In the genomic region with DNA sequence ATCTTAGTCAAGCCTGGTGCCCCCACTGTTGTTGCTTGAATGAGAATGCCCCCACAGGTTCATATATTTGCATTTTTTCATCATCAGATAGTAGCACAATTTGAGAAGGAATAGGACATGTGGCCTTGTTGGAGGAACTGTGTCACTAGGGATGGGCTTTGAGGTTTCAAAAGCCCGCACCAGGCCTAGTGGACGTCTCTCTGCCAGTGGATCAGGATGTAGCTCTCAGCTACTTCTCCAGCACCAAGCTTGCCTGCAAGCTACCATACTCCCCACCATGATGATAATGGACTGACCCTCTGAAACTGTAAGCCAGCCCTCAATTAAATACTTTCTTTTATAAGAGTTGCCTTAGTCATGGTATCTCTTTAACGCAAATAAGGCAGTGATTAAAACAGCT, we compare ENCODE assay signal across 16 mouse cellular contexts. TPM values are rescaled to one million over a fixed set of nuclear protein-coding genes. Genes with fewer than 3 reads are reported as not detected.
DNase-seq lines count a peak whose midpoint lies in the region; ATAC-seq and TF ChIP-seq lines count a peak whose summit lies in the region.
"Had no signal": no experiment of that assay in that cellular context is flagged by ENCODE, and none has a peak within 500 bp of the region (broad histone marks: within the 10 kb centered on the region; RNA-seq: fewer than 3 reads in every experiment).

No protein-coding gene starts in this region.

- H3K4me3 ChIP-seq in heart, adult 2 months: no peak overlapping the region
- H3K4me3 ChIP-seq in kidney, embryonic 15.5 days (replicated peaks): peak overlapping the region; percentile 85; the same call in 1 of the 2 replicates
- peak overlapping the region; percentile 17 for H3K4me3 ChIP-seq in bone marrow macrophage, adult 2 months (ENCODE audit: insufficient read depth, low read length)
- H3K4me3 ChIP-seq in macrophage (ENCODE audit: inconsistent target): peak overlapping the region; percentile 76; the same call in 1 of the 2 replicates

- no peak overlapping the region for H3K27ac ChIP-seq in heart, adult 2 months
- H3K27ac ChIP-seq in kidney, embryonic 15.5 days: no peak overlapping the region
- H3K27ac ChIP-seq in bone marrow macrophage, adult 2 months (ENCODE audit: insufficient read depth, low read depth, low read length): no peak overlapping the region
- no peak overlapping the region for H3K27ac ChIP-seq in macrophage
- H3K27ac ChIP-seq: stomach, embryonic 15.5 days had no signal

- DNase-seq in heart, adult 11 months: peak; percentile 86
- DNase-seq in heart, adult 2 months: no peak
- DNase-seq in kidney, adult 9 months: no peak
- DNase-seq in gastrocnemius, postnatal 25 days: no peak
- no peak for DNase-seq in frontal cortex, postnatal 14 days (ENCODE audit: low spot score in 2 of 2)
- DNase-seq: cerebellum, adult 9-10 months; embryo, embryonic 11 days; kidney, postnatal 36 days; lung, postnatal 14 days; midbrain, embryonic 14.5 days; thymus, postnatal 25 days had no signal

- TF ChIP-seq CTCF in heart, adult 2 months (IDR thresholded peaks at IDR 0.05): no peak
- no peak for TF ChIP-seq CTCF in bone marrow macrophage, adult 2 months (IDR thresholded peaks at IDR 0.05; ENCODE audit: low read depth, low read length)

- intact Hi-C loops in heart, adult 2 months (cut with DNase I): loop anchor here (5.0 to 10.0 kb wide), 2 partner anchors 140 to 252 kb away; a partner anchor contains a TSS

- H3K27me3 ChIP-seq in heart, adult 2 months (ENCODE audit: control insufficient read depth, insufficient read depth, low read length): no peaks in the 10 kb centered on the region
- H3K27me3 ChIP-seq in kidney, embryonic 15.5 days: no peaks in the 10 kb centered on the region
- H3K27me3 ChIP-seq: stomach, embryonic 15.5 days had no signal

- H3K79me2 ChIP-seq in heart, adult 2 months (replicated peaks; ENCODE audit: control insufficient read depth, insufficient read depth, low read length): peaks cover 4% of the 10 kb centered on the region; the same call in 1 of the 2 replicates
- H3K79me2 ChIP-seq in macrophage (ENCODE audit: inconsistent target): peaks cover 61% of the 10 kb centered on the region

- peak overlapping the region; percentile 98; the same call in 1 of the 2 replicates for H3K4me2 ChIP-seq in kidney, embryonic 15.5 days

- peaks cover 4% of the 10 kb centered on the region for H3K4me1 ChIP-seq in heart, adult 2 months (ENCODE audit: control insufficient read depth, insufficient read depth, low read length)
- peaks cover 15% of the 10 kb centered on the region for H3K4me1 ChIP-seq in kidney, embryonic 15.5 days
- peaks cover 21% of the 10 kb centered on the region for H3K4me1 ChIP-seq in bone marrow macrophage, adult 2 months (ENCODE audit: control insufficient read depth, insufficient read depth, low read length)

- 77% methylated on average over 3 of the region's 3 CpGs for WGBS in heart, adult 2 months
- WGBS in kidney, embryonic 15.5 days: 86% methylated on average over 3 of the region's 3 CpGs
- 79% methylated on average over 3 of the region's 3 CpGs for WGBS in macrophage (ENCODE audit: missing documents)

- no peak for ATAC-seq in kidney, embryonic 15.5 days (replicated peaks; ENCODE audit: low FRiP score)
- ATAC-seq: inflammation-experienced regulatory T-cells, adult 6 months had no signal

- no peaks in the 10 kb centered on the region for H3K36me3 ChIP-seq in heart, adult 2 months (ENCODE audit: control insufficient read depth, insufficient read depth, low read length)
- no peaks in the 10 kb centered on the region for H3K36me3 ChIP-seq in kidney, embryonic 15.5 days
- no peaks in the 10 kb centered on the region; the same call in 1 of the 2 replicates for H3K36me3 ChIP-seq in macrophage (ENCODE audit: inconsistent target)
- H3K36me3 ChIP-seq: stomach, embryonic 15.5 days had no signal

- no peak for TF ChIP-seq POLR2A in heart, adult 2 months (IDR thresholded peaks at IDR 0.05; ENCODE audit: insufficient read depth, low read depth, low read length)
- no peak for TF ChIP-seq POLR2A in bone marrow macrophage, adult 2 months (IDR thresholded peaks at IDR 0.05; ENCODE audit: borderline replicate concordance, low read depth, low read length)

- no peak overlapping the region for H3K9ac ChIP-seq in heart, adult 2 months (ENCODE audit: low read depth, low read length)
- no peak overlapping the region for H3K9ac ChIP-seq in kidney, embryonic 15.5 days

- H3K9me3 ChIP-seq in kidney, embryonic 15.5 days (replicated peaks): no peaks in the 10 kb centered on the region
- H3K9me3 ChIP-seq: stomach, embryonic 15.5 days had no signal

- no peak for TF ChIP-seq EP300 in heart, adult 2 months (IDR thresholded peaks at IDR 0.05; ENCODE audit: insufficient read depth, low read depth, low read length)

RNA-seq across cellular contexts. Expression of a gene that starts 1.3 kb away (rescaled TPM):
- total RNA-seq in heart, adult 2 months (2021): 1 to 10 TPM; 5.9 to 6.7 TPM
- 12.5 and 14.5 TPM in 2 replicates for polyA plus RNA-seq in heart, adult 2 months (2012; rRNA removed)
- polyA plus RNA-seq in kidney, embryonic 15.5 days (2015; fragmentation: Nextera tagmentation; extraction: Ambion mirVana): 18.4 and 21.9 TPM in 2 replicates
- polyA plus RNA-seq in bone marrow macrophage, adult 2 months (2012; ENCODE audit: insufficient read depth, insufficient read length, missing spikeins): 34.2 and 43.9 TPM in 2 replicates
- 100 to 1,000 TPM; 108 to 396 (median 174) TPM for total RNA-seq in macrophage (2018; cell fraction: chromatin; rRNA removed)
- total RNA-seq in macrophage (2018; cell fraction: cytosol; rRNA removed): 10 to 100 TPM; 16.4 to 32.3 (median 19.7) TPM
- total RNA-seq in macrophage (2018; cell fraction: nucleus; rRNA removed): 100 to 1,000 TPM in 14 of 26 experiments, 10 to 100 TPM in 12; 60.1 to 370 (median 104) TPM
- polyA plus RNA-seq in macrophage (2018): 20.0 to 28.2 TPM (median 24.5 TPM) in 3 replicates
- total RNA-seq in gastrocnemius, postnatal 25 days (2021): 1 to 10 TPM; 2.1 to 2.3 TPM

RNA-seq across cellular contexts. Expression of a gene that starts 13.2 kb away (rescaled TPM):
- total RNA-seq in heart, adult 2 months (2021): 1 to 10 TPM; 2.7 to 3.1 TPM
- polyA plus RNA-seq in heart, adult 2 months (2012; rRNA removed): 3.7 and 4.4 TPM in 2 replicates
- 7.6 and 10.3 TPM in 2 replicates for polyA plus RNA-seq in kidney, embryonic 15.5 days (2015; fragmentation: Nextera tagmentation; extraction: Ambion mirVana)
- polyA plus RNA-seq in bone marrow macrophage, adult 2 months (2012; ENCODE audit: insufficient read depth, insufficient read length, missing spikeins): 129 and 132 TPM in 2 replicates
- total RNA-seq in macrophage (2018; cell fraction: chromatin; rRNA removed): 100 to 1,000 TPM; 175 to 607 (median 366) TPM
- total RNA-seq in macrophage (2018; cell fraction: cytosol; rRNA removed): 100 to 1,000 TPM in 18 of 26 experiments, 10 to 100 TPM in 8; 68.6 to 194 (median 120) TPM
- total RNA-seq in macrophage (2018; cell fraction: nucleus; rRNA removed): 100 to 1,000 TPM; 130 to 352 (median 231) TPM
- 112 to 135 TPM (median 116 TPM) in 3 replicates for polyA plus RNA-seq in macrophage (2018)
- 1 to 10 TPM; 1.1 to 1.2 TPM for total RNA-seq in gastrocnemius, postnatal 25 days (2021)
